Mouse (Mus musculus): ENCODE results near the gene Wdr89. TPM values are rescaled to one million over a fixed set of nuclear protein-coding genes. Genes with fewer than 3 reads are reported as not detected.

The Wdr89 gene
- polyA plus RNA-seq, 1 experiment from 2014 or later: 12.8 TPM

- Histone ChIP-seq H3K4me3 (no peak overlapping the region), H3K36me3 (peaks cover 14% of the 10 kb centered on the region), H3K27ac (replicated peaks) (no peak overlapping the region), H3K27me3 (ENCODE audit: low read depth, poor library complexity, severe bottlenecking) (no peaks in the 10 kb centered on the region), H3K4me1 (no peaks in the 10 kb centered on the region), H3K9me3 (replicated peaks) (no peaks in the 10 kb centered on the region)
- no peak for DNase-seq (ENCODE audit: low spot score)
- WGBS: 91% methylated on average over 10 of the region's 10 CpGs
These were observed 33.4 kb downstream of the Wdr89 start for GRCm38 (mm10) chr12:75635771-75636430.

GRCm38 (mm10) chr12:75629618-75630017, 39.7 kb downstream of the Wdr89 start:
- DNase-seq (ENCODE audit: low spot score): no peak
- Histone ChIP-seq H3K27ac (replicated peaks) (no peak overlapping the region), H3K9me3 (replicated peaks) (no peaks in the 10 kb centered on the region), H3K4me3 (no peak overlapping the region), H3K27me3 (ENCODE audit: low read depth, poor library complexity, severe bottlenecking) (no peaks in the 10 kb centered on the region), H3K4me1 (no peaks in the 10 kb centered on the region), H3K36me3 (peaks cover 14% of the 10 kb centered on the region)
- WGBS: 66% methylated on average over 1 of the region's 1 CpGs

- no peak overlapping the region for H3K27ac ChIP-seq (replicated peaks)
- DNase-seq (ENCODE audit: low spot score): no peak
- H3K27me3 ChIP-seq (ENCODE audit: low read depth, poor library complexity, severe bottlenecking): no peaks in the 10 kb centered on the region
- no peak overlapping the region for H3K4me3 ChIP-seq
- no peaks in the 10 kb centered on the region for H3K4me1 ChIP-seq
- 91% methylated on average over 5 of the region's 5 CpGs for WGBS
- H3K9me3 ChIP-seq (replicated peaks): peaks cover 5% of the 10 kb centered on the region; the same call in 1 of the 2 replicates
- no peaks in the 10 kb centered on the region for H3K36me3 ChIP-seq
These were observed 46.0 kb downstream of the Wdr89 start for GRCm38 (mm10) chr12:75623292-75623691.

GRCm38 (mm10) chr12:75622835-75623234, 46.5 kb downstream of the Wdr89 start:
- Histone ChIP-seq H3K27ac (replicated peaks) (no peak overlapping the region), H3K27me3 (ENCODE audit: low read depth, poor library complexity, severe bottlenecking) (no peaks in the 10 kb centered on the region), H3K4me1 (no peaks in the 10 kb centered on the region), H3K36me3 (no peaks in the 10 kb centered on the region), H3K9me3 (replicated peaks) (peaks cover 5% of the 10 kb centered on the region; the same call in 1 of the 2 replicates), H3K4me3 (no peak overlapping the region)
- WGBS: 77% methylated on average over 3 of the region's 3 CpGs
- no peak for DNase-seq (ENCODE audit: low spot score)

GRCm38 (mm10) chr12:75616841-75617240, 52.5 kb downstream of the Wdr89 start:
- Histone ChIP-seq H3K36me3 (no peaks in the 10 kb centered on the region), H3K4me3 (no peak overlapping the region), H3K4me1 (peaks cover 7% of the 10 kb centered on the region), H3K9me3 (replicated peaks) (peaks cover 3% of the 10 kb centered on the region; the same call in 1 of the 2 replicates), H3K27me3 (ENCODE audit: low read depth, poor library complexity, severe bottlenecking) (no peaks in the 10 kb centered on the region), H3K27ac (replicated peaks) (no peak overlapping the region)
- WGBS: 60% methylated on average over 8 of the region's 8 CpGs
- no peak for DNase-seq (ENCODE audit: low spot score)

- no peaks in the 10 kb centered on the region for H3K27me3 ChIP-seq (ENCODE audit: low read depth, poor library complexity, severe bottlenecking)
- peak overlapping the region; percentile 43 for H3K4me3 ChIP-seq
- 7% methylated on average over 24 of the region's 24 CpGs for WGBS
- H3K9me3 ChIP-seq (replicated peaks): no peaks in the 10 kb centered on the region
- no peaks in the 10 kb centered on the region for H3K36me3 ChIP-seq
- no peak overlapping the region; the same call in 1 of the 2 replicates for H3K27ac ChIP-seq (replicated peaks)
- H3K4me1 ChIP-seq: peaks cover 7% of the 10 kb centered on the region
- DNase-seq (ENCODE audit: low spot score): peak; percentile 33
These were observed 53.1 kb downstream of the Wdr89 start for GRCm38 (mm10) chr12:75616158-75616791.

GRCm38 (mm10) chr12:75615556-75615955, 53.8 kb downstream of the Wdr89 start:
- H3K9me3 ChIP-seq (replicated peaks): no peaks in the 10 kb centered on the region
- no peaks in the 10 kb centered on the region for H3K36me3 ChIP-seq
- H3K4me1 ChIP-seq: peaks cover 7% of the 10 kb centered on the region
- DNase-seq (ENCODE audit: low spot score): no peak
- H3K4me3 ChIP-seq: no peak overlapping the region
- no peak overlapping the region for H3K27ac ChIP-seq (replicated peaks)
- H3K27me3 ChIP-seq (ENCODE audit: low read depth, poor library complexity, severe bottlenecking): no peaks in the 10 kb centered on the region
- 43% methylated on average over 3 of the region's 3 CpGs for WGBS

GRCm38 (mm10) chr12:75612711-75613110, 56.6 kb downstream of the Wdr89 start:
- Histone ChIP-seq H3K27ac (replicated peaks) (no peak overlapping the region), H3K9me3 (replicated peaks) (no peaks in the 10 kb centered on the region), H3K36me3 (no peaks in the 10 kb centered on the region), H3K4me3 (no peak overlapping the region), H3K4me1 (peaks cover 7% of the 10 kb centered on the region), H3K27me3 (ENCODE audit: low read depth, poor library complexity, severe bottlenecking) (no peaks in the 10 kb centered on the region)
- DNase-seq (ENCODE audit: low spot score): no peak
- WGBS: 91% methylated on average over 7 of the region's 7 CpGs

- WGBS: 19% methylated on average over 4 of the region's 4 CpGs
- peak; percentile 33 for DNase-seq (ENCODE audit: low spot score)
- H3K27ac ChIP-seq (replicated peaks): peak overlapping the region; percentile 28; the same call in 1 of the 2 replicates
These were observed 69.8 kb downstream of the Wdr89 start for GRCm38 (mm10) chr12:75599490-75599889.

GRCm38 (mm10) chr12:75598988-75599387, 70.3 kb downstream of the Wdr89 start:
- WGBS: 66% methylated on average over 4 of the region's 4 CpGs
- Histone ChIP-seq H3K27ac (replicated peaks) (peak overlapping the region; percentile 28; the same call in 1 of the 2 replicates), H3K36me3 (no peaks in the 10 kb centered on the region), H3K4me3 (no peak overlapping the region), H3K27me3 (ENCODE audit: low read depth, poor library complexity, severe bottlenecking) (no peaks in the 10 kb centered on the region), H3K4me1 (peaks cover 28% of the 10 kb centered on the region), H3K9me3 (replicated peaks) (no peaks in the 10 kb centered on the region)
- DNase-seq (ENCODE audit: low spot score): no peak

More at GRCm38 (mm10) chr12:75599490-75599889, 69.8 kb downstream of the Wdr89 start:
- Histone ChIP-seq H3K27me3 (ENCODE audit: low read depth, poor library complexity, severe bottlenecking) (no peaks in the 10 kb centered on the region), H3K36me3 (no peaks in the 10 kb centered on the region), H3K9me3 (replicated peaks) (no peaks in the 10 kb centered on the region), H3K4me3 (no peak overlapping the region), H3K4me1 (peaks cover 23% of the 10 kb centered on the region)

- Histone ChIP-seq H3K4me1 (peaks cover 35% of the 10 kb centered on the region), H3K36me3 (peaks cover 8% of the 10 kb centered on the region), H3K27ac (replicated peaks) (no peak overlapping the region), H3K9me3 (replicated peaks) (no peaks in the 10 kb centered on the region), H3K4me3 (no peak overlapping the region), H3K27me3 (ENCODE audit: low read depth, poor library complexity, severe bottlenecking) (no peaks in the 10 kb centered on the region)
- DNase-seq (ENCODE audit: low spot score): no peak
- 88% methylated on average over 4 of the region's 4 CpGs for WGBS
These were observed 71.6 kb downstream of the Wdr89 start for GRCm38 (mm10) chr12:75597707-75598106.

- Histone ChIP-seq H3K9me3 (replicated peaks) (no peaks in the 10 kb centered on the region), H3K4me3 (peak within 1 kb of the TSS; percentile 100), H3K36me3 (peaks cover 21% of the 10 kb centered on the region), H3K27me3 (ENCODE audit: low read depth, poor library complexity, severe bottlenecking) (no peaks in the 10 kb centered on the region), H3K27ac (replicated peaks) (peak within 1 kb of the TSS; percentile 99), H3K4me1 (peaks cover 35% of the 10 kb centered on the region)
- WGBS: under 1% methylated on average over 72 of the region's 72 CpGs
- DNase-seq (ENCODE audit: low spot score): peak; percentile 100
These were observed 73.0 kb downstream of the Wdr89 start, which contains the start of gene Ppp2r5e for GRCm38 (mm10) chr12:75596154-75597002. Gene Ppp2r5e (minus strand): TSS chr12:75596245.

Data from midbrain, embryonic 10.5 days (tissue).